Mouse (Mus musculus) C2C12 (cell line): Measurements from ENCODE around the gene Uhrf2.

Experiments
- CTCF ChIP-seq: IDR thresholded peaks from one replicate; pipeline ENCODE4 v1.5.1; 2011; ENCODE audit not compliant: control insufficient read depth, insufficient read depth, insufficient read length
- MYOD1 ChIP-seq: IDR thresholded peaks from one replicate; pipeline ENCODE4 v1.6.1; 2011; ENCODE audit warnings: low read depth; ENCODE audit not compliant: control insufficient read depth, insufficient read length

DNA sequence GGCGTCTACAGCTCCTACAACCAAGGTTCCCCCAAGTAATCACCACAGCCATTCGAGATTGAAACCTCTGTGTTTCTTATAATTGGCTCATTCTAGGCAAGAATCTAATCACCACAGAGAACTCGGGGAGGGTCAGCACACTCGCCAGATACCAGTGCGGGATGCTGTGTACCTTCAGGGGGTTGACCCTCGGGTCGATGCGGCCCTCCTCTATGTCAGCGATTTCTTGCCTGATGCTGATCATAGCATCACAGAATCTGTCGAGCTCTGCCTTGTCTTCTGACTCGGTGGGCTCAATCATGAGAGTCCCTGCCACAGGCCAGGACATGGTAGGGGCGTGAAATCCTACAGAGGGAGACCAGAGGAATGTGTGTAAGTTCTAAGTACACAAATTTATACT lies 70.3 kb downstream of the Uhrf2 start:
- TF ChIP-seq CTCF, result no peak
- TF ChIP-seq MYOD1, result no peak
